Mouse (Mus musculus): ENCODE results near the gene Myo18a.

DNA sequence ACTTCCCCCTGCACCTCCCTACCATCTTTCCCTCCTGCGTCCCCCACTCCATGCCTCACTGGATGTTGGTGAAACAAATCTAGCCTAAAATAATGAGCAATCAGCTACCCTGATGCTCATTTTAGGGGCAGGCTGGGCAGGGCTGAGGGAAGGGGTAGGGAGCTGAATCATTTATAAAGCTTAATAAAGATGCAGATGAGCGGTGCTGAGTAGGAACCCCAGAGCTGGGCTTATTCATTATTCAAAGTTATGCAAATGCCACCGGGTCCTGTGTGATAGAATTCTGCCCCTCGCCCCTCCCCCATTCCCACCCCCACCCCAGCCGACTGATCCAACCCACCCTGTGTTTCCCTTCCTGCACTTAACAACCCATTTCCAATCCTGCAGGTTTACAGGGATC lies 112.2 kb downstream of the Myo18a start:
- TF ChIP-seq CTCF (IDR thresholded peaks at IDR 0.05; ENCODE audit: insufficient read depth, low read length) (no peak), POLR2A (IDR thresholded peaks at IDR 0.05; ENCODE audit: borderline replicate concordance, extremely low read depth, low read depth, low read length) (no peak)

All from lung, adult 2 months (tissue).